Mouse (Mus musculus) gastrocnemius, postnatal 36 days (tissue): ENCODE results near the gene Wdr92. TPM values are rescaled to one million over a fixed set of nuclear protein-coding genes. Genes with fewer than 3 reads are reported as not detected.

Source experiments
- DNase-seq, 2 experiments: peaks; one replicate each; pipeline ENCODE4 v3.0.0; 2022
- intact Hi-C: fragments of 180-260 bp; cut with DNase I; formaldehyde crosslinking; loops from one replicate; pipeline ENCODE4 v1.15.1; 2025
- long read RNA-seq, 2 experiments: library from polyadenylated mRNA; stranded (forward); transcript quantifications; one replicate each; pipeline ENCODE4 v2.0.0; 2021
- total RNA-seq, 2 experiments: library from RNA; stranded (reverse); gene quantifications; 2 replicates each; pipeline ENCODE4 v1.2.3; 2021

Gene Wdr92
- total RNA-seq = 1 to 10 TPM; 7.1 to 7.4 TPM
- long read RNA-seq, experiment 1, transcript Wdr92-201 (8 exons, 2,002 nt) = major isoform, 5 of 8 reads
- long read RNA-seq, experiment 1, partial matches to known transcripts = 0 of 8 reads
- long read RNA-seq, experiment 1, other reads (novel, unspliced or antisense) = 3 of 8 reads
- long read RNA-seq, experiment 2, transcript Wdr92-201 (8 exons, 2,002 nt) = major isoform, 8 of 17 reads
- long read RNA-seq, experiment 2, partial matches to known transcripts = 2 of 17 reads
- long read RNA-seq, experiment 2, other reads (novel, unspliced or antisense) = 7 of 17 reads

- intact Hi-C loops = no loop called here
- no peak for DNase-seq
Observed at GRCm38 (mm10) chr11:17181807-17182206, at the start of gene Wdr92. Gene Wdr92, plus strand, starts transcription at chr11:17182107.

- intact Hi-C loops = no loop called here
- no peak for DNase-seq
Observed at GRCm38 (mm10) chr11:17135638-17136037, 46.3 kb upstream of the Wdr92 start.

GRCm38 (mm10) chr11:17138306-17139033 lies 43.4 kb upstream of the Wdr92 start:
- no peak for DNase-seq
- intact Hi-C loops = no loop called here

- DNase-seq = peak; percentile 94 to 97
- intact Hi-C loops = loop anchor here (10.0 kb wide), 1 partner anchor 74 kb away; no protein-coding TSS in a partner anchor
Observed at GRCm38 (mm10) chr11:17158858-17159737, 22.8 kb upstream of the Wdr92 start, which contains the start of gene Ppp3r1. Gene Ppp3r1, plus strand, starts transcription at chr11:17159263.

GRCm38 (mm10) chr11:17159738-17160241 lies 22.1 kb upstream of the Wdr92 start:
- DNase-seq = peak; percentile 8 to 54
- intact Hi-C loops = loop anchor here (5.0 to 10.0 kb wide), 2 partner anchors 53 to 75 kb away; partner anchors contain the start of gene Pno1

GRCm38 (mm10) chr11:17160242-17160641 lies 21.7 kb upstream of the Wdr92 start:
- intact Hi-C loops = loop anchor here (5.0 kb wide), 1 partner anchor 52 kb away; the partner anchor contains the start of gene Pno1
- no peak for DNase-seq

GRCm38 (mm10) chr11:17163956-17164355 lies 18.0 kb upstream of the Wdr92 start:
- intact Hi-C loops = loop anchor here (5.0 kb wide), 1 partner anchor 48 kb away; the partner anchor contains the start of gene Pno1
- DNase-seq = no peak

- intact Hi-C loops = no loop called here
- no peak for DNase-seq
Observed at GRCm38 (mm10) chr11:17166627-17167026, 15.3 kb upstream of the Wdr92 start.

- DNase-seq = no peak
- intact Hi-C loops = no loop called here
Observed at GRCm38 (mm10) chr11:17169262-17169661, 12.6 kb upstream of the Wdr92 start.

GRCm38 (mm10) chr11:17170938-17171729 lies 10.8 kb upstream of the Wdr92 start:
- intact Hi-C loops = no loop called here

GRCm38 (mm10) chr11:17172300-17172699 lies 9.6 kb upstream of the Wdr92 start:
- intact Hi-C loops = no loop called here
- no peak for DNase-seq

More at GRCm38 (mm10) chr11:17170938-17171729, 10.8 kb upstream of the Wdr92 start:
- DNase-seq = no peak

GRCm38 (mm10) chr11:17176638-17177037 lies 5.3 kb upstream of the Wdr92 start:
- intact Hi-C loops = no loop called here
- DNase-seq = no peak

- intact Hi-C loops = no loop called here
- no peak for DNase-seq
Observed at GRCm38 (mm10) chr11:17180753-17181152, 1.2 kb upstream of the Wdr92 start.

GRCm38 (mm10) chr11:17183165-17183564 lies 1.3 kb downstream of the Wdr92 start:
- intact Hi-C loops = no loop called here
- no peak for DNase-seq

GRCm38 (mm10) chr11:17187649-17188048 lies 5.7 kb downstream of the Wdr92 start:
- DNase-seq = no peak
- intact Hi-C loops = no loop called here

GRCm38 (mm10) chr11:17188786-17189185 lies 6.9 kb downstream of the Wdr92 start:
- intact Hi-C loops = no loop called here
- no peak for DNase-seq

GRCm38 (mm10) chr11:17192151-17192844 lies 10.4 kb downstream of the Wdr92 start:
- DNase-seq = no peak
- intact Hi-C loops = no loop called here

- intact Hi-C loops = no loop called here
- DNase-seq = no peak
Observed at GRCm38 (mm10) chr11:17199170-17199569, 17.3 kb downstream of the Wdr92 start.
